Mouse (Mus musculus): ENCODE results near the gene AC140267.1. TPM values are rescaled to one million over a fixed set of nuclear protein-coding genes. Genes with fewer than 3 reads are reported as not detected.

The AC140267.1 gene
- total and polyA plus RNA-seq, 2 experiments: not detected

GRCm38 (mm10) chr15:80199556-80199955 lies 36.1 kb upstream of the AC140267.1 start:
- no peak overlapping the region for H3K9ac ChIP-seq (ENCODE audit: low read depth, low read length)
- no peaks in the 10 kb centered on the region for H3K79me2 ChIP-seq (ENCODE audit: control insufficient read depth, insufficient read depth, low read length)
- H3K27me3 ChIP-seq (ENCODE audit: control insufficient read depth, insufficient read depth, low read length): no peaks in the 10 kb centered on the region
- H3K36me3 ChIP-seq (ENCODE audit: control insufficient read depth, insufficient read depth, low read length): no peaks in the 10 kb centered on the region
- no peaks in the 10 kb centered on the region for H3K4me1 ChIP-seq (ENCODE audit: control insufficient read depth, insufficient read depth, low read length)
- no peak for TF ChIP-seq POLR2A (IDR thresholded peaks at IDR 0.05; ENCODE audit: extremely low read depth, insufficient read depth, low read length)
- TF ChIP-seq CTCF (IDR thresholded peaks at IDR 0.05; ENCODE audit: low read depth, low read length): no peak
- no peak overlapping the region for H3K27ac ChIP-seq (replicated peaks; ENCODE audit: insufficient read depth, low read depth, low read length)
- DNase-seq (ENCODE audit: extremely low read depth, low read depth, low spot score): no peak
- WGBS: 97% methylated on average over 2 of the region's 2 CpGs
- H3K4me3 ChIP-seq (ENCODE audit: insufficient read depth, low read depth, low read length): no peak overlapping the region

- WGBS: 80% methylated on average over 6 of the region's 6 CpGs
- no peaks in the 10 kb centered on the region for H3K4me1 ChIP-seq (ENCODE audit: control insufficient read depth, insufficient read depth, low read length)
- no peaks in the 10 kb centered on the region for H3K27me3 ChIP-seq (ENCODE audit: control insufficient read depth, insufficient read depth, low read length)
- no peaks in the 10 kb centered on the region for H3K79me2 ChIP-seq (ENCODE audit: control insufficient read depth, insufficient read depth, low read length)
- H3K9ac ChIP-seq (ENCODE audit: low read depth, low read length): no peak overlapping the region
- H3K4me3 ChIP-seq (ENCODE audit: insufficient read depth, low read depth, low read length): no peak overlapping the region
- H3K27ac ChIP-seq (replicated peaks; ENCODE audit: insufficient read depth, low read depth, low read length): no peak overlapping the region
- DNase-seq (ENCODE audit: extremely low read depth, low read depth, low spot score): no peak
- TF ChIP-seq CTCF (IDR thresholded peaks at IDR 0.05; ENCODE audit: low read depth, low read length) (no peak), POLR2A (IDR thresholded peaks at IDR 0.05; ENCODE audit: extremely low read depth, insufficient read depth, low read length) (no peak)
- no peaks in the 10 kb centered on the region for H3K36me3 ChIP-seq (ENCODE audit: control insufficient read depth, insufficient read depth, low read length)
Observed at GRCm38 (mm10) chr15:80202111-80202775, 33.4 kb upstream of the AC140267.1 start.

- H3K27me3 ChIP-seq (ENCODE audit: control insufficient read depth, insufficient read depth, low read length): no peaks in the 10 kb centered on the region
- DNase-seq (ENCODE audit: extremely low read depth, low read depth, low spot score): no peak
- no peaks in the 10 kb centered on the region for H3K4me1 ChIP-seq (ENCODE audit: control insufficient read depth, insufficient read depth, low read length)
- no peaks in the 10 kb centered on the region for H3K36me3 ChIP-seq (ENCODE audit: control insufficient read depth, insufficient read depth, low read length)
- no peaks in the 10 kb centered on the region for H3K79me2 ChIP-seq (ENCODE audit: control insufficient read depth, insufficient read depth, low read length)
- TF ChIP-seq POLR2A (IDR thresholded peaks at IDR 0.05; ENCODE audit: extremely low read depth, insufficient read depth, low read length) (no peak), CTCF (IDR thresholded peaks at IDR 0.05; ENCODE audit: low read depth, low read length) (no peak)
- WGBS: 20% methylated on average over 4 of the region's 4 CpGs
- no peak overlapping the region for H3K4me3 ChIP-seq (ENCODE audit: insufficient read depth, low read depth, low read length)
- H3K9ac ChIP-seq (ENCODE audit: low read depth, low read length): no peak overlapping the region
- no peak overlapping the region for H3K27ac ChIP-seq (replicated peaks; ENCODE audit: insufficient read depth, low read depth, low read length)
Observed at GRCm38 (mm10) chr15:80203406-80203805, 32.2 kb upstream of the AC140267.1 start.

- TF ChIP-seq POLR2A (IDR thresholded peaks at IDR 0.05; ENCODE audit: extremely low read depth, insufficient read depth, low read length): no peak
- no peak for TF ChIP-seq CTCF (IDR thresholded peaks at IDR 0.05; ENCODE audit: low read depth, low read length)
Observed at GRCm38 (mm10) chr15:80206057-80206565, 29.5 kb upstream of the AC140267.1 start.

GRCm38 (mm10) chr15:80208446-80208845 lies 27.2 kb upstream of the AC140267.1 start:
- 23% methylated on average over 4 of the region's 4 CpGs for WGBS
- H3K9ac ChIP-seq (ENCODE audit: low read depth, low read length): no peak overlapping the region
- no peak for DNase-seq (ENCODE audit: extremely low read depth, low read depth, low spot score)
- no peak overlapping the region for H3K27ac ChIP-seq (replicated peaks; ENCODE audit: insufficient read depth, low read depth, low read length)
- H3K36me3 ChIP-seq (ENCODE audit: control insufficient read depth, insufficient read depth, low read length): no peaks in the 10 kb centered on the region
- H3K4me3 ChIP-seq (ENCODE audit: insufficient read depth, low read depth, low read length): no peak overlapping the region
- H3K27me3 ChIP-seq (ENCODE audit: control insufficient read depth, insufficient read depth, low read length): no peaks in the 10 kb centered on the region
- TF ChIP-seq POLR2A (IDR thresholded peaks at IDR 0.05; ENCODE audit: extremely low read depth, insufficient read depth, low read length): no peak
- TF ChIP-seq CTCF (IDR thresholded peaks at IDR 0.05; ENCODE audit: low read depth, low read length): no peak
- H3K79me2 ChIP-seq (ENCODE audit: control insufficient read depth, insufficient read depth, low read length): no peaks in the 10 kb centered on the region
- no peaks in the 10 kb centered on the region for H3K4me1 ChIP-seq (ENCODE audit: control insufficient read depth, insufficient read depth, low read length)

More at GRCm38 (mm10) chr15:80206057-80206565, 29.5 kb upstream of the AC140267.1 start:
- H3K36me3 ChIP-seq (ENCODE audit: control insufficient read depth, insufficient read depth, low read length): no peaks in the 10 kb centered on the region
- no peaks in the 10 kb centered on the region for H3K27me3 ChIP-seq (ENCODE audit: control insufficient read depth, insufficient read depth, low read length)
- no peak overlapping the region for H3K27ac ChIP-seq (replicated peaks; ENCODE audit: insufficient read depth, low read depth, low read length)
- no peak for DNase-seq (ENCODE audit: extremely low read depth, low read depth, low spot score)
- no peaks in the 10 kb centered on the region for H3K79me2 ChIP-seq (ENCODE audit: control insufficient read depth, insufficient read depth, low read length)
- H3K4me3 ChIP-seq (ENCODE audit: insufficient read depth, low read depth, low read length): no peak overlapping the region
- no peaks in the 10 kb centered on the region for H3K4me1 ChIP-seq (ENCODE audit: control insufficient read depth, insufficient read depth, low read length)
- 78% methylated on average over 3 of the region's 3 CpGs for WGBS
- no peak overlapping the region for H3K9ac ChIP-seq (ENCODE audit: low read depth, low read length)

- Histone ChIP-seq H3K27me3 (ENCODE audit: control insufficient read depth, insufficient read depth, low read length) (no peaks in the 10 kb centered on the region), H3K9ac (ENCODE audit: low read depth, low read length) (no peak overlapping the region)
Observed at GRCm38 (mm10) chr15:80213688-80214087, 21.9 kb upstream of the AC140267.1 start.

More at GRCm38 (mm10) chr15:80213688-80214087, 21.9 kb upstream of the AC140267.1 start:
- TF ChIP-seq CTCF (IDR thresholded peaks at IDR 0.05; ENCODE audit: low read depth, low read length) (no peak), POLR2A (IDR thresholded peaks at IDR 0.05; ENCODE audit: extremely low read depth, insufficient read depth, low read length) (no peak)
- Histone ChIP-seq H3K27ac (replicated peaks; ENCODE audit: insufficient read depth, low read depth, low read length) (no peak overlapping the region), H3K36me3 (ENCODE audit: control insufficient read depth, insufficient read depth, low read length) (no peaks in the 10 kb centered on the region), H3K4me1 (ENCODE audit: control insufficient read depth, insufficient read depth, low read length) (no peaks in the 10 kb centered on the region), H3K79me2 (ENCODE audit: control insufficient read depth, insufficient read depth, low read length) (no peaks in the 10 kb centered on the region), H3K4me3 (ENCODE audit: insufficient read depth, low read depth, low read length) (no peak overlapping the region)
- DNase-seq (ENCODE audit: extremely low read depth, low read depth, low spot score): no peak
